Mouse (Mus musculus): ENCODE results near the gene Npas2.

Npas2 gene

DNA sequence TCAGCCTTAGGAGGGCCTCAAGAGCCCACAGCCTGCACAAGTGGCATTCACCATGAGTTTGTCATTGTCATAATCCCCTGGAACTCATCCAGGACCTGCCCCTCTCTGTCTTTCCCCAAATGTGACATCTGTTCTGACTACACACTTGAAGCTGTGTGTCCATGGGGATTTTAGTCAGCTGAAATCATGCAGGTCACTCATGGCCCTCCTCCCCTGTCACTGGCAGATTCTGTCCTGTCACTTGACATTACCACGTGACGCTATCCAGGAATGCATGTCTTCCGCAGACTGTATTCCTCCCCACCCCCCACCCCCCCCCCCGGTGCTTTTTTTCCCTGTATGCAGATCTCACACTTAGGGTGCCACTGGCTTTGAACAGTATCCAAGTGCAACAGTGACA is 94.3 kb downstream of the Npas2 start:
- no peak for DNase-seq

DNA sequence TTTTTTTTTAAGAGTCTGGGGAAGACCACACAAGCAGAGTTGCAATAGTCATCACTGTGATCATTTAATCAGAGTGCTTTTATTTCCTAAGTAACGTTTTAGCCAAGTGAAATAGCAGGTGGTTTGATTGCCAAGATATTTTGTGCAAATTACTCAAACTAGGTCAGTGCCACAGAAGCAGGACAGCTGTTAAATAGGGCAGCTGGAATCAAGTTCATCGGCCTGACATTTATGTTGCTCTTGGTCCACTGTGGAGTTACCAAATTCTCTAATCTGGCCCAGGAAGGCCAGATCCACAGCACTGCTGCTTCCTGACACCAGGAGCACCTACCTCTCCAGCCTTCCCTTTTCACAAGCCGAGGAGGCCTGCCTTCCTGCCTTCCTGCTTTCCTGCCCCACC is 94.9 kb downstream of the Npas2 start:
- DNase-seq: no peak

DNA sequence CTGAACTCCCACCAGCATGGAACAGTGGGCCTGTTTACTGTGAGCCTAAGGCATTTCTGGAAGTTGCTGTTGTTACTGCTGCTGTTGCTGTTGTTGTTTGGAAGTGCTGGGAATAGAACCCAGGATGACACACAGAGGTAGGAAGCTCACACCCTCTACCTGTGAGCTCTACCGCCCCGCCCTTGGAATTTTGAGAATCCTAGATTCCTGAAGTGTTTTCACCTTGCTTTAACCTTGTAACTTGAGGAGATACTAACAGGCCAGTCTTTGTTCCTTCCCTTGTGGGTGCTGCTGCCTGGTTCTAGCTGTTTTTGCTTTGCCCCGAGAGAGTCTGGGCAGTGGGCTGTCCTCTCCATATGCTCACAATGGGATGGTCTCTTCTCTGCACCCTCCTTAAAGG is 98.5 kb downstream of the Npas2 start:
- no peak for DNase-seq

- DNase-seq: no peak
These were observed 104.8 kb downstream of the Npas2 start for GRCm38 (mm10) chr1:39298294-39298693.

DNA sequence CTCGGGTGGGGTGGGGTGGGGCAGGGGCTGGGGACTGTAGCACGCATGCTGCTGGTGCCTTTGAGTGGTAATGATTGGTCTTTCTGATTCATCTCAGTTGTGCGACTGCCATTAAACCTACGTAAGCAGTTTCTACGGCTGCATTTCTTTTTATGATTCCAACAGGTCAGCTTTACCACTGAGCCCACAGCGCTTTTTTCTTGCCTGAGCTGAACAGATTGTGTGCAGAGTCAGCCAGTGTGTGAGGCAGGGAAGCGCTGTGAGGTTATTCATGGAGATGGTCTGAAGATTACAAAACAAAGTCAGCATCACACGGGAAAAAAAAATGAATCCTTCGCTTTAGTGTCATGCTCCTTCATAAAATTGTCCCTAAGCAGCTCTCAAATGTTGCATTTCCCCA is 106.7 kb downstream of the Npas2 start:
- DNase-seq: no peak

DNA sequence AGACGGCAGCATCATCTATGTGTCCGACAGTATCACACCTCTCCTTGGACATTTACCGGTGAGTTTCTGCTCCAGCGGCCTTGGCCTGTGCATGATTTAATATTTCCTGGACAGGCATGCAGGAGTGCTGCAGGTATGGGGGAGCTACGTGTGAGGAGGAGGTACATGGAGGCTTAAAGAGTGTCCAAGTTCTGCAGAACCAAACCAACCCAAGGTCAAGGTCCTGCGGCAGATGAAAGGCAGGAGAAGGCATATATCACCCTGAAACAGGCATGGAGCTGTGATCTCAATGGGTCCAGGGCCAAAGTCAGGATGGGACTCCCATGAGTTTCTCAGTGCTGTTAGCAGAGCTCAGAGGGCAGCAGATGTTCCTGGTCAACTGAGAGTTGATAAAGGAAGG is 107.1 kb downstream of the Npas2 start:
- no peak for DNase-seq

DNA sequence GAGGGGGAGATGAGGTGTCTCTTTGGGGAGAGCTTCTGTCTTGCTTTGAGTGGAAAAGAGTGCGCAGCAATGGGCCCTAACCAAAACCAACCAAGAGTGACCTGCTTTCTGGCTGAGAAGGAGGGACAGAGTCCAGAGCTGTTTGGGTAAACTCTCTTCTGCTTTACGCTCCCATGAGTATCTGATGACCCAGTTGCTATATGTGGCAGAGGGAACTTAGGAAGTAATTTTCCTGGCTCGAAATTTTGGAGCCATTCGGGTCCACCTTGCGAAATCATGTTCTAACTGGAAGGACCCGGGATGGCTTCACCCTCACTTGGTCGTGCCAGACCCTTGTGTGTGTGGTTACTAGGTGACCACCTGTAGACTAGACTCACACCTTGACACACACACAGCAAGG is 108.7 kb downstream of the Npas2 start:
- DNase-seq: no peak

- no peak for DNase-seq
These were observed 109.6 kb downstream of the Npas2 start for GRCm38 (mm10) chr1:39303054-39303649.

GRCm38 (mm10) chr1:39307291-39307690 is 113.8 kb downstream of the Npas2 start:
- no peak for DNase-seq

- DNase-seq: no peak
These were observed 114.4 kb downstream of the Npas2 start for GRCm38 (mm10) chr1:39307971-39308370.

GRCm38 (mm10) chr1:39309548-39309947 is 116.0 kb downstream of the Npas2 start:
- DNase-seq: no peak

GRCm38 (mm10) chr1:39312345-39312967 is 118.9 kb downstream of the Npas2 start:
- no peak for DNase-seq

DNA sequence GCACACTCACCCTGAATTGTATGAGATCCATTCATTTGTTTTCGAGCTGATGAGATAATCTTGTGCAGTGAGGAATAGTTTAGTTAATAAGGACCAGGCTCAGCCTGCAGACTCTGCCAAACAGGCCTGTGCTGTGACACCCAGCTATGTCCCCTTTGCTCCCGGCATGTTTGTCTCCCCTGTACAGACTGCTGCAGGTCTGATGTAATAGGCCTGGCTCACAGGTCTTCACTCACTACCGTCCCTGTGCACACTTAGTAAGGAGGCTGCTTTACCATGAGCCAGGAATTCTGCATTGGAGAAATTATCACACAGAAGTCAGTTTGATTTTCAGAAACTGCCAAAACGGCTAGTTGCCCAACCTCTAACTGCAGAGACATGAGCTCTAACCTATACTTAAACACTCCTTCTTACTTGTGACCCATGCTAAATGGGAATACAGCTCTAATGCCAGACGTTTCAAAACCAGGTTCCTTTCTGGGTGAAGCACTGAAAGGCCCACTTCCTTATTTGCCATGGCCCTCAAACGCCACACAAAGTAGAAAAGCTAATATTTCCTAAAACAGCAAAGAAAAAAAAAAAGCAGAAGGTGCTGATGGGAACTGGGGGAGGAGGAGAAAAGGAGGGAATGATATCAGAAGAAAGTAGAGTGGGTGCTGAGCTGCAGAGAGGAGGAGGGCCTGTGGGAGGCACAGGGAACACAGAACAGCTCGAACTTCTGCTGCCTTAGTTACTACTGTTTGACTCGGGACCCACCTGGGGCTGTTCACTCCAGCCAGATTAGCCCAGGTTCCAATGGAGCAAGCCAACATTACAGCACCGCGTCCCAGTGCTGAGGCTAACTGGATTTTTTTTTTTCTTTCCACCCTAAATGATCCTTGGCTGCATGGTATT is 120.1 kb downstream of the Npas2 start:
- no peak for DNase-seq

DNA sequence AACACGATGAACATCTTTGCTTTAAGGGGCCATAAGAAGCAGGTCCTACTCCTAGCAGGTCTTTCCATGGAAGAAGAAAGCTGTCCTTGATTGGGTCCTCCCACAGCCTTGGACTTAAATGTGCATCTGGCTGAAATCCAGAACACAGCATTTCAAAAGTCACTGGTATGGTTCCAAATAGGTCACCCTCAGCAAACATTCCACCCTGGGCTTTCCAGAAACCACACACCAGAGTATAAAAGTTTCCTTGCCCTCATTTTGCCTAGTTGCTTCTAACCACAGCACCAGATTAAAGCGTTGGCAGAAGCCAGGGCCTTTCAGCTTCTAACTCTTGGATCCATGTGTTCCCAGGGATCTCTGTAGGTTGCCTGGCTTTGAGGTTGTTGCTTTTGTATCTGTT is 124.4 kb downstream of the Npas2 start:
- DNase-seq: peak; percentile 15 to 56

DNA sequence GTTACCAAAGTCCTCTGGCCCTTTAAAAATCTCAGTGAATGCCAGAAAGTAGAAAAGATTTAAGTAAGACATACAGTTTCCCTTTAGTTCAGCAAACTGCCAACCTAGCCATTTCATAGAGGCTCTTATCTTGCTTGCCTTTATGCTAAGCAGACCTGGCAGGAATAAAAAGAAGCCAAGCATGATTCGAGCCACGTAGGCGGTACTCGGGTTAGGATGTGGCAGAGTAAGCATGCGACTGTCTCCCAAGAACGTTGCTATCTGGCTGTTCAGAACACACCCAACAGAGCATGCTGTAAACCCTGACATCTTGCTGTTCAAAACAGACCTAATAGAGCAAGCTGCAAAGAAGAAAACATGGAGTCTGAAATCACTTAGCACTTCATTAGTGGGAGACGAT is 125.3 kb downstream of the Npas2 start:
- DNase-seq: no peak

- DNase-seq: no peak
These were observed 128.4 kb downstream of the Npas2 start for GRCm38 (mm10) chr1:39321954-39322353.

GRCm38 (mm10) chr1:39325228-39325627 is 131.7 kb downstream of the Npas2 start:
- no peak for DNase-seq

GRCm38 (mm10) chr1:39327546-39327945 is 134.0 kb downstream of the Npas2 start:
- no peak for DNase-seq

GRCm38 (mm10) chr1:39330857-39331594 is 137.5 kb downstream of the Npas2 start:
- no peak for DNase-seq

DNA sequence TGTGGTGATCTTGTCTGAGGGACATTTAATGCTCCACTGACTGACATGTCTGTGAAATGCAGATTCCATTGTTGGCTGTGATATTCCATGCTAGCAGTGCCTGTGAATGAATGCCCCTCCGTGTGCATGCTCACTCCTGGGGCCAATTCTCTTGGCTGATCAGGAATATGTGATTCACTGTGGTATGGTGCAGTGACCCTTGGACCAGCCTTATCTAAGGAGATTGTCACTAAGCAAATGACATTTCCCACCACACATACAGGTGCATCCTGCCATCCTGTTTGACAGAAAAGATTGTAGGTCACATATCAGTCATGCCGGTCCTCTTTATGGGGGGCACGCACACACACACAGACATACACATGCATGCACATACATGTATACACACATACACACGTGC is 138.9 kb downstream of the Npas2 start:
- no peak for DNase-seq

DNA sequence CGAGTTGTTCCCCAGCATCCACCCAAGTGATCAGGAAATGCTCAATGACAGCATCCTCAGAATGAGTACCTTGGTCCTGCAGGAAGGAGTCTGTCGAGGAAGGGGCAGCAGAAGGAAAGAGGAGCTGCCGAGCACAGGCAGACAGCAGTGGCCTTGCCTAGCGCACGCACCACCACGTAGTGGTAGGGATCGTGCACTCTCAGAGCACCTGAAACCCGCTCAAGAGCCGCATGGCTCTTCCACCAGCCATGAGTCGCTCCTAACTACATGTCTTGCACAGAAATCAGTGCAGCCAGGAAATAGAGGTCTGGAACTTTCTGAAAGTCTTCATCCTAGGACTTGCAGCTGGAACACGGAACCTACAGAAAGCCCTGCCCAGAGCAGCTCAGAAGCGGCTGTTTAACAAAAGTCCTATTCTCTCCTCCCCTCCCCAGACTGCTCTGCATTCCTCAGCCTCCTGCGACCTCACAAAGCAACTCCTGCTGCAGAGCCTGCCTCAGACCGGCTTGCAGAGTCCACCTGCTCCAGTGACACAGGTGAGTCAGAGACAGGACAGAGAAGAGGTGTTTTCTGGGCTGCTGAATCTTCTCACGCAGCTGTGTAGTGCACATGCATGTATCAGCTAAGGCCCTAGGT is 142.1 kb downstream of the Npas2 start:
- DNase-seq: no peak

DNA sequence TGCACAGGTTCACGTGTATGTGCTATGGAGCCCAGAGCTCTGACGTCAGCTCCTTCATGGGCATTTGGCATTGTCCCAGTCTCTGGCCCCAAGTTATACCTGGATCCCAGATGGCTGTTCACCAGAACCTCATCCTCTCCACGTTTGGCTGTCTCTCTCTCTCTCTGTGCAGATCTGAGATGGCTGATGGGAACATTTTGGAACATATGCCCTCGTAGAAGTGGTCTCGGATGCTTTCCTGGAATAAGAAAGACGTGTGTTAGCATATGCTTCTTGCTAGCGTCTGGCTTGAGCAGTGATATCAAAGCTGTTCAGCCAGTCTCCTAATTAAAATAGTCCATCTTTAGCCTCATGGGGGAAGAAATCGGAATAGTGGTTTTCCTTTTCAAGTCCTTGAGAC is 143.3 kb downstream of the Npas2 start:
- no peak for DNase-seq

- DNase-seq: no peak
These were observed 145.3 kb downstream of the Npas2 start for GRCm38 (mm10) chr1:39338831-39339230.
